Mouse (Mus musculus): ENCODE measurements around the gene Specc1. TPM values are rescaled to one million over a fixed set of nuclear protein-coding genes. Genes with fewer than 3 reads are reported as not detected.

Specc1 gene
- polyA plus RNA-seq, 1 experiment from 2014 or later: 9.2 TPM

GRCm38 (mm10) chr11:62249266-62250037 is 292.9 kb downstream of the Specc1 start:
- DNase-seq (ENCODE audit: low spot score) (peak; percentile 24), ATAC-seq (peak; percentile 25; the same call in 1 of the 2 replicates)
- peaks cover 30% of the 10 kb centered on the region for H3K27me3 ChIP-seq (replicated peaks; ENCODE audit: control insufficient read depth, insufficient read depth, low read length)

GRCm38 (mm10) chr11:62251047-62251446 is 294.5 kb downstream of the Specc1 start:
- H3K36me3 ChIP-seq (ENCODE audit: control insufficient read depth, insufficient read depth, low read length): no peaks in the 10 kb centered on the region
- no peak overlapping the region for H3K4me3 ChIP-seq (ENCODE audit: low read depth, low read length)
- no peak overlapping the region for H3K27ac ChIP-seq (ENCODE audit: low read depth, low read length)
- DNase-seq (ENCODE audit: low spot score): no peak
- 80% methylated on average over 11 of the region's 11 CpGs for WGBS
- no peak for ATAC-seq
- H3K9ac ChIP-seq (ENCODE audit: low read length): no peak overlapping the region
- H3K4me1 ChIP-seq (ENCODE audit: control insufficient read depth, insufficient read depth, low read length): peaks cover 8% of the 10 kb centered on the region; the same call in 1 of the 2 replicates
- H3K27me3 ChIP-seq (replicated peaks; ENCODE audit: control insufficient read depth, insufficient read depth, low read length): peaks cover 30% of the 10 kb centered on the region
- no peaks in the 10 kb centered on the region for H3K9me3 ChIP-seq (replicated peaks; ENCODE audit: control insufficient read depth, low read length)
- H3K4me2 ChIP-seq (ENCODE audit: low read length): no peak overlapping the region

More at GRCm38 (mm10) chr11:62249266-62250037, 292.9 kb downstream of the Specc1 start:
- no peaks in the 10 kb centered on the region for H3K9me3 ChIP-seq (replicated peaks; ENCODE audit: control insufficient read depth, low read length)
- peak overlapping the region; percentile 98 for H3K4me2 ChIP-seq (ENCODE audit: low read length)
- no peak overlapping the region for H3K27ac ChIP-seq (ENCODE audit: low read depth, low read length)
- no peaks in the 10 kb centered on the region for H3K36me3 ChIP-seq (ENCODE audit: control insufficient read depth, insufficient read depth, low read length)
- peak overlapping the region; percentile 57 for H3K9ac ChIP-seq (ENCODE audit: low read length)
- peaks cover 8% of the 10 kb centered on the region; the same call in 1 of the 2 replicates for H3K4me1 ChIP-seq (ENCODE audit: control insufficient read depth, insufficient read depth, low read length)
- peak overlapping the region; percentile 58 for H3K4me3 ChIP-seq (ENCODE audit: low read depth, low read length)
- 4% methylated on average over 35 of the region's 35 CpGs for WGBS

- H3K27ac ChIP-seq (ENCODE audit: low read depth, low read length): no peak overlapping the region
- peaks cover 6% of the 10 kb centered on the region; the same call in 1 of the 2 replicates for H3K4me1 ChIP-seq (ENCODE audit: control insufficient read depth, insufficient read depth, low read length)
- no peaks in the 10 kb centered on the region for H3K9me3 ChIP-seq (replicated peaks; ENCODE audit: control insufficient read depth, low read length)
- DNase-seq (ENCODE audit: low spot score): no peak
- no peak for ATAC-seq
- no peak overlapping the region for H3K4me3 ChIP-seq (ENCODE audit: low read depth, low read length)
- H3K36me3 ChIP-seq (ENCODE audit: control insufficient read depth, insufficient read depth, low read length): no peaks in the 10 kb centered on the region
- H3K9ac ChIP-seq (ENCODE audit: low read length): no peak overlapping the region
- no peak overlapping the region for H3K4me2 ChIP-seq (ENCODE audit: low read length)
- whole genome bisulfite sequencing: 72% methylated on average over 5 of the region's 5 CpGs
- H3K27me3 ChIP-seq (replicated peaks; ENCODE audit: control insufficient read depth, insufficient read depth, low read length): peaks cover 23% of the 10 kb centered on the region
These were observed 296.8 kb downstream of the Specc1 start for GRCm38 (mm10) chr11:62253380-62253779.

GRCm38 (mm10) chr11:62259214-62259613 is 302.7 kb downstream of the Specc1 start:
- H3K9ac ChIP-seq (ENCODE audit: low read length): no peak overlapping the region

GRCm38 (mm10) chr11:62263599-62263998 is 307.0 kb downstream of the Specc1 start:
- WGBS: 82% methylated on average over 7 of the region's 7 CpGs
- no peaks in the 10 kb centered on the region for H3K9me3 ChIP-seq (replicated peaks; ENCODE audit: control insufficient read depth, low read length)
- no peak overlapping the region for H3K4me3 ChIP-seq (ENCODE audit: low read depth, low read length)
- H3K9ac ChIP-seq (ENCODE audit: low read length): no peak overlapping the region
- no peaks in the 10 kb centered on the region for H3K27me3 ChIP-seq (replicated peaks; ENCODE audit: control insufficient read depth, insufficient read depth, low read length)
- H3K4me2 ChIP-seq (ENCODE audit: low read length): no peak overlapping the region
- ATAC-seq: no peak
- peaks cover 9% of the 10 kb centered on the region for H3K4me1 ChIP-seq (ENCODE audit: control insufficient read depth, insufficient read depth, low read length)
- DNase-seq (ENCODE audit: low spot score): peak; percentile 18
- H3K27ac ChIP-seq (ENCODE audit: low read depth, low read length): no peak overlapping the region
- H3K36me3 ChIP-seq (ENCODE audit: control insufficient read depth, insufficient read depth, low read length): no peaks in the 10 kb centered on the region

More at GRCm38 (mm10) chr11:62259214-62259613, 302.7 kb downstream of the Specc1 start:
- Histone ChIP-seq H3K27ac (ENCODE audit: low read depth, low read length) (no peak overlapping the region), H3K36me3 (ENCODE audit: control insufficient read depth, insufficient read depth, low read length) (no peaks in the 10 kb centered on the region), H3K9me3 (replicated peaks; ENCODE audit: control insufficient read depth, low read length) (no peaks in the 10 kb centered on the region), H3K4me3 (ENCODE audit: low read depth, low read length) (no peak overlapping the region), H3K4me1 (ENCODE audit: control insufficient read depth, insufficient read depth, low read length) (no peaks in the 10 kb centered on the region), H3K4me2 (ENCODE audit: low read length) (no peak overlapping the region), H3K27me3 (replicated peaks; ENCODE audit: control insufficient read depth, insufficient read depth, low read length) (no peaks in the 10 kb centered on the region)
- no peak for ATAC-seq
- no peak for DNase-seq (ENCODE audit: low spot score)
- WGBS: 43% methylated on average over 5 of the region's 5 CpGs

- no peak for ATAC-seq
- no peak for DNase-seq (ENCODE audit: low spot score)
- H3K4me1 ChIP-seq (ENCODE audit: control insufficient read depth, insufficient read depth, low read length): peaks cover 9% of the 10 kb centered on the region
- H3K27me3 ChIP-seq (replicated peaks; ENCODE audit: control insufficient read depth, insufficient read depth, low read length): no peaks in the 10 kb centered on the region
- H3K4me3 ChIP-seq (ENCODE audit: low read depth, low read length): no peak overlapping the region
- no peak overlapping the region for H3K4me2 ChIP-seq (ENCODE audit: low read length)
- H3K27ac ChIP-seq (ENCODE audit: low read depth, low read length): no peak overlapping the region
- H3K9me3 ChIP-seq (replicated peaks; ENCODE audit: control insufficient read depth, low read length): no peaks in the 10 kb centered on the region
- H3K9ac ChIP-seq (ENCODE audit: low read length): no peak overlapping the region
- H3K36me3 ChIP-seq (ENCODE audit: control insufficient read depth, insufficient read depth, low read length): no peaks in the 10 kb centered on the region
- 76% methylated on average over 7 of the region's 7 CpGs for WGBS
These were observed 307.5 kb downstream of the Specc1 start for GRCm38 (mm10) chr11:62264018-62264417.

GRCm38 (mm10) chr11:62265642-62266041 is 309.1 kb downstream of the Specc1 start:
- H3K4me1 ChIP-seq (ENCODE audit: control insufficient read depth, insufficient read depth, low read length): peaks cover 9% of the 10 kb centered on the region
- no peak overlapping the region for H3K4me2 ChIP-seq (ENCODE audit: low read length)
- no peak overlapping the region for H3K27ac ChIP-seq (ENCODE audit: low read depth, low read length)
- no peak overlapping the region for H3K4me3 ChIP-seq (ENCODE audit: low read depth, low read length)
- DNase-seq (ENCODE audit: low spot score) (no peak), ATAC-seq (no peak)
- no peak overlapping the region for H3K9ac ChIP-seq (ENCODE audit: low read length)
- H3K36me3 ChIP-seq (ENCODE audit: control insufficient read depth, insufficient read depth, low read length): no peaks in the 10 kb centered on the region
- H3K27me3 ChIP-seq (replicated peaks; ENCODE audit: control insufficient read depth, insufficient read depth, low read length): no peaks in the 10 kb centered on the region
- WGBS: 69% methylated on average over 7 of the region's 7 CpGs
- no peaks in the 10 kb centered on the region for H3K9me3 ChIP-seq (replicated peaks; ENCODE audit: control insufficient read depth, low read length)

- no peak for ATAC-seq
- H3K9me3 ChIP-seq (replicated peaks; ENCODE audit: control insufficient read depth, low read length): no peaks in the 10 kb centered on the region
- no peak overlapping the region for H3K4me3 ChIP-seq (ENCODE audit: low read depth, low read length)
- H3K4me1 ChIP-seq (ENCODE audit: control insufficient read depth, insufficient read depth, low read length): peaks cover 9% of the 10 kb centered on the region
- no peaks in the 10 kb centered on the region for H3K27me3 ChIP-seq (replicated peaks; ENCODE audit: control insufficient read depth, insufficient read depth, low read length)
- no peaks in the 10 kb centered on the region for H3K36me3 ChIP-seq (ENCODE audit: control insufficient read depth, insufficient read depth, low read length)
- no peak overlapping the region for H3K27ac ChIP-seq (ENCODE audit: low read depth, low read length)
- no peak overlapping the region for H3K4me2 ChIP-seq (ENCODE audit: low read length)
- WGBS: 47% methylated on average over 17 of the region's 17 CpGs
- DNase-seq (ENCODE audit: low spot score): peak; percentile 29
- no peak overlapping the region for H3K9ac ChIP-seq (ENCODE audit: low read length)
These were observed 310.1 kb downstream of the Specc1 start for GRCm38 (mm10) chr11:62266466-62267214.

GRCm38 (mm10) chr11:62268381-62268780 is 311.8 kb downstream of the Specc1 start:
- Histone ChIP-seq H3K27ac (ENCODE audit: low read depth, low read length) (no peak overlapping the region), H3K9me3 (replicated peaks; ENCODE audit: control insufficient read depth, low read length) (no peaks in the 10 kb centered on the region), H3K36me3 (ENCODE audit: control insufficient read depth, insufficient read depth, low read length) (no peaks in the 10 kb centered on the region), H3K4me2 (ENCODE audit: low read length) (no peak overlapping the region), H3K9ac (ENCODE audit: low read length) (no peak overlapping the region), H3K4me3 (ENCODE audit: low read depth, low read length) (no peak overlapping the region), H3K4me1 (ENCODE audit: control insufficient read depth, insufficient read depth, low read length) (peaks cover 9% of the 10 kb centered on the region), H3K27me3 (replicated peaks; ENCODE audit: control insufficient read depth, insufficient read depth, low read length) (no peaks in the 10 kb centered on the region)
- no peak for DNase-seq (ENCODE audit: low spot score)
- ATAC-seq: no peak
- WGBS: 82% methylated on average over 8 of the region's 8 CpGs
